Mouse (Mus musculus): ENCODE results near the gene Sh3bgr.

GRCm38 (mm10) chr16:96209789-96210188, 9.5 kb downstream of the Sh3bgr start:
- no peak for TF ChIP-seq POLR2A (IDR thresholded peaks at IDR 0.05; ENCODE audit: low read depth, low read length)
- no peak for TF ChIP-seq CTCF (IDR thresholded peaks at IDR 0.05; ENCODE audit: borderline replicate concordance, insufficient read depth, low read length)
